Mouse (Mus musculus): Measurements from ENCODE around the gene Tbc1d17.
A peak's percentile ranks its signal among the peaks of the same experiment; 100 is the strongest.

Gene Tbc1d17

DNA sequence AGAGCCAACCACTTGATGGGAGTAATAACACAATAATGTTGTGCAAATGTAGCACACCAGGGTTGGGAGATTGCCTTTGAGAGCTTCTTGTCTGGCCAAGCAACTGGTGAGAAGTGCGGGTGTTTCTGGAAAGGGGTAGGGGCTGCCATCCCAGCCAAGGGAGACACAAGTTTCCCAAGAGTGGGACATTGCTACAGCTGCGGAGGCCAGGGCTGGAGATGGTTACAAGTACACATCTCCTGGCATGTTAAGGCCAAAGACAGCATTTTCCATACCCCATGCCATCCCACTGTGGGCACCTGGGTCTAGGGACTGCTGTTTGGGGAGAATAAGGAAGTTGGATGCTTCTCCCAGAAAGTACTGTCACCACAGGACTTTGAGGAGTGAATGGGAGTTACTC lies 4.2 kb upstream of the Tbc1d17 start:
- DNase-seq (ENCODE audit: inconsistent ontology term), result no peak

DNA sequence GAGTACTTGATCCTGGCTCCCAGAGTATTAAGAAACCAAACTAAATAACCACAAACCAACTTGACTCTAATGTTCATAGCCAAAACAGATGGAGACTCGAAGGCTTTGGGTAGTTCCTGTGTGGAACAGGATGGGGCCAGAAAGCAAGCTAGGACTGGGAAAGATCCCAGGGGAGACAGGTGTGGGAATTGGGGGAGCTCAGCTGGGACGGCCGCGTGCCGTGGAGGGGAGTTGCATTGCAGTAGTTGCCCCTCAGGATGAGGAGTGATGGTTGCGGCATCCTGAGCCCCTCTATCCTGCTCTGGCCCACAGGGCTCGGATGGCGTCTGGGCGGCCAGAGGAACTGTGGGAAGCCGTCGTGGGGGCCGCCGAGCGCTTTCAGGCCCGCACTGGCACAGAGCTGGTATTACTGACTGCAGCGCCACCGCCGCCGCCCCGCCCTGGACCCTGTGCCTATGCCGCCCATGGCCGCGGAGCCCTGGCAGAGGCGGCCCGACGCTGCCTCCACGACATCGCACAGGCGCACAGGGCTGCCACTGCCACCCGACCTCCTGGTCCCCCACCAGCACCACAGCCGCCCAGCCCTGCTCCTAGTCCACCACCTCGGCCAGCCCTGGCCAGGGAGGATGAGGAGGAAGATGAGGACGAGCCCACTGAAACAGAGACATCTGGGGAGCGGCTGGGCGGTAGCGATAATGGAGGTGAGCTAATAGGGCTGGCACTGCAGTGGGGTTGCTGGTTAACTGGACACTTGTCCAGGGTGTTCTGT lies 3.6 kb upstream of the Tbc1d17 start:
- DNase-seq (ENCODE audit: inconsistent ontology term), result no peak

DNA sequence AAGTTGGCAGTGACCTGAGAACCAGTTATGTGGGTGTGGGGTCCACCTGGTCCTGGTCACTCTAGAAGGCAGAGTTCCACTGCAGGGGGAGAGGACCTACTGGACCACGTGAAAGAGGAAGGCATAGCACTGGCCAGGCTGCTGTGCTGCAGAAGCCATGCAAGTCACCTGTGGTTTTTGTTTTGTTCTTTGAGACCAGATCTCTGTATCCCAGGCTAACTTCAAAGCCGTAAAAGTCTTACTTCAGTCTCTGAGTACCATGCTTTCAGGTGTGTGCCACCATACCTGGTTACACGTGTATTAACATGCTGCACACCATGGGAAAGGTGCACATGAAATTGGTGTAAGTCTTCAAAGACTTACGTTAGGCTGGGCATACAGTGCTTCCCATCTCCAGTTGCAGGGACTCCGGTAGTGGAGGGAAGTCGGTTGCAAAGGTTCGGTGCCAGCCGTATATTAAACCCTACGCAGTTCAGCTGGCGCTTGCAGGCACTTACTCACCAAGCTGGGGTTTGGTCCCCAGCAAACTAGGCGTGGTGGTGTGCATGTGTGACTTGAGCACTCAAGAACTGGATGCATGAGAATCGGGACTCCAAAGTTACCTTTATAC lies 2.9 kb upstream of the Tbc1d17 start:
- DNase-seq (ENCODE audit: inconsistent ontology term), result no peak

DNA sequence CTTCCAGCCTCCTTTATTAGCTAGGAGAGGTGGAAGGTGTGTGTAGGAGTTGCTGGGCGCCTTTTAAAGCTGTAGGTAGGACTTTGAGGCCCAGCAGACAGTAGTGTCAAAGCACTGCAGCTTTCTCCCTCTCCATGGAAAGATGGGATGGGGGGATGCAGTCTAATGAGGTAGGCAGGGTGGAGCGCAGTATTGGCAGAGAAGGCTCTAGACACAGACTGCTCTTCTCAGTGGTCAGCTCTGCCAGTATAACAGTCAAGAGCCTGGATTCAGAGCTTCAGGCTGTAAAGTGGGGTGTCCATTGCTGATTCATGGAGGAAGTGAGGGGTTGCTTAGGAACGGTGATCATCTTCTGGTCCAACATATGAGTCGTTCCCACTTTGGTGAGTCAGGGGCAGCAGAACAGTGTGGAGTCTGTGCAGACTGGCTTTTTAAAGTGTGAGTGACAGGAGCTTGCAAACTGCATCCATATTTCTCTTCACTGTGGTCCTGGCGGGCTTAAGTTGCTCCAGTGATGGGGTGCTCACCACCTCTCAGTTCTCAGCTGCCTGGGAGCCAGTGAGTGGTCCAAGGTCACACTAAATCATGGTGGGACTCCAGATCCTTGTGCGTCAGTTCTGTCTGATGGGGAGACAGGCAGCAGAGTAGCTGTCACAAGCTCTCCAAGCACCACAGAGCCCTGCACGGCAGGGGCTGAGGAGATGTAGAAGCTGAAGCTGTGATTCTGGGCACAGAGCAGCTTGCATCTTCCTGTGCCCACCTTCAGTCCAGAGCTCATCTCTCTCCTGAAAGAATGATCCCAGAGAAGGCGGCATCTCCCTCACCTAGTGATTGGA lies 2.1 kb upstream of the Tbc1d17 start:
- DNase-seq (ENCODE audit: inconsistent ontology term), result peak; percentile 42

DNA sequence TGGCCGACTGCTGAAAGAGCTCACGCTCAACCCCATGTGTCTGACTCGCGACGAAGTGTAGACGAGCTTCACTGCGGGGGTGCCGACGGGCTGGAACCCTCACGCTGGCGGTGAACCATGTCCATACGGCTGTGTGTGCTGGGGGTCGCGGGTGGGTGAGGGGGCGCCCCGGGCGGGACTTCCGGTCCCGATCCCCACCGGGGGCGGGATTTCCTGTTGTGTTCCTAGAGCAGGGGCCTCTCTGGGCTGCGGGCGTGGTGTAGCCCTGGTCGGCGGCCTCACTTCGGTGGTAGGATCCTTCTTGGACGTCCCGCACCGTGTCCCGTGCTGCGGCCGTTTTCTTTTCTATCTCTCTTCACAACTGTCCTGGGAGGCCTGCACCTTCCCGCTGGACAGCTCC lies 1.3 kb upstream of the Tbc1d17 start:
- DNase-seq (ENCODE audit: inconsistent ontology term), result peak; percentile 87

DNA sequence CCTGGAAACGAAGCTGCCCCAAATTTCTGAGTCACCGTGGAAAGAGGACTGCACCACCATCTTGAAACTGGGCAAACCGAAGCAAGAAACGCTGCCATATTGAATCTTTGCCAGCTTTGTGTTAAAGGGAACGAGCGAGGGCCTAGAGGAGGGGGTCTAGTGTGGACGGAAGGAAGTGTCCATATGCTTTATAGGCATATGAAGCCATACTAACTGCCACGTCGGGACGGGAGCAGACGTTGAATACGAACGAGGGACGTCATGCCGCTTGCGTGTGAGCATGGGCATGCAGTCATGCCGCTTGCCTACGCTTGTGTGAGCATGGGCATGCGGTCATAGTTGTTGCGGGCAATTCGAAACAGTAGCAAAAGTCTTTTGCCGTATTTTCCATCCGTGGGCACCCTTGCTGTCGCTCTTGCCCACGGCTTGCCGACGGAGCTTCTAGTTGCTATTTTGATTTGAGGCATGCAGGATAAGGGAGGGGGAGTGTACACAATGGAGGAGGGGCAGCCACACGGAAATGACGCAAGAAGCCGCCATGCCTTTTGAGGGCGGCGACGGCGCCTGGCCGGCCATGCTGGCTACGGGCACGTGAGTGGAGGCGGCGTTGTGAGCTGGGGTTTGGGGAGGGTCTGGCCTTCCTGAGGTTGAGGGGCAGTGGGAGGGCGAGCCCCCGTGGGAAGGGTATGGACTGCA lies 685 bp upstream of the Tbc1d17 start:
- DNase-seq (ENCODE audit: inconsistent ontology term), result peak; percentile 94

DNA sequence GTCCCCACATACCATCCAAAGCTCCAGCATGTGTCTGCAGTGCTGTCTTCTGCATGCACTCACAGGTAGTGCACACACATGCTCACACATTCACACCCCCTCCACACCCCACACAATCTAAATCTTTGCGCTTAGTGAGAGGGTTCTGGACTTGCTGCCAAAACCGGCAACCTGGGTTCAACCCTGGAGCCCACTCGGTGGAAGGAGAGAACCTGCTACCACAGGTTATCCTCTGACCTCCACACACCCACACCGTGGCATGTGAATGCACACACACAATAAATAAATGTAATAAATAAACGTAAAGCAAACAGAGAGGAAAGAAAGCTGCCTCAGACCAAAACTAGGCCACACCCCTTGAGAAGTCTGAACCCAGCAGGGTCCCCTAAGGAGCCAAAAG lies 1.1 kb downstream of the Tbc1d17 start:
- DNase-seq (ENCODE audit: inconsistent ontology term), result no peak

DNA sequence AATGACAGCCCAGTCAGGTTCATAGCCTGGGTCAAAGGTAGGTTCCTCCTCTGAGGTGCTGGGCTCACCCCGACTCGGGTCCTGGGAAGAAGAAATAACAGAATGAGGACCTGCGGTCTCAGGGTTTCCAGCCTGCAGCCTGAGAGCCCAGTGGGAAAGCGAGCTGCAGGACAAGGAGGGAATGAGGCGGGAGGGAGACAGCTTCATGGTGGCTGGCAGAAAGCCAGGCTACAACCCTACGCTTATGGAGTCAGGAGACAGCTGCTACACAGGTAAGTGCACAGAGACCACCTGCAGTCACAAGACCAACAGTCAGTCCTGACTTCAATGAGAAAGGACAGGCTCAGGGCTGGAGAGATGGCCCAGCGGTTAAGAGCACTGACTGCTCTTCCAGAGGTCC lies 2.1 kb downstream of the Tbc1d17 start:
- no peak for DNase-seq (ENCODE audit: inconsistent ontology term)

DNA sequence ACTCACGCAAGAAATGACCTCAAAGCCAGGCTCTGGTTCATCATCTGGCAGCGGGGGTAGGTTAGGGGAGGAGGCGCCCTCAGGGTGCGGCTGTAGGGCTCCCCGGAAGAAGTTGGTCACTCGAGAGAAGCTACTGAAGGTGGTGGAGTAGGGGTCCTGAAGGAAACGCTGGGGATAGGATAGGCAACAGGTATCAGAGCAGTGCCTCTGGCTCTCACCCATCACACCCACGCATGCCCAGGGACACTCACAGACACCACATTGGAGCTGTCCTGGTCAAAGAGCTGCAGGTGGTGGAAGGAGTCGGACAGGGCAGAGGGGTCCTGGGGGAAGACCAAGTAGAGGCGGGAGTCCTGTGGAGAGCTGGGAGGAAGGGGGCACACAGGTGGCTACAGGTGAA lies 3.9 kb downstream of the Tbc1d17 start:
- no peak for DNase-seq (ENCODE audit: inconsistent ontology term)

DNA sequence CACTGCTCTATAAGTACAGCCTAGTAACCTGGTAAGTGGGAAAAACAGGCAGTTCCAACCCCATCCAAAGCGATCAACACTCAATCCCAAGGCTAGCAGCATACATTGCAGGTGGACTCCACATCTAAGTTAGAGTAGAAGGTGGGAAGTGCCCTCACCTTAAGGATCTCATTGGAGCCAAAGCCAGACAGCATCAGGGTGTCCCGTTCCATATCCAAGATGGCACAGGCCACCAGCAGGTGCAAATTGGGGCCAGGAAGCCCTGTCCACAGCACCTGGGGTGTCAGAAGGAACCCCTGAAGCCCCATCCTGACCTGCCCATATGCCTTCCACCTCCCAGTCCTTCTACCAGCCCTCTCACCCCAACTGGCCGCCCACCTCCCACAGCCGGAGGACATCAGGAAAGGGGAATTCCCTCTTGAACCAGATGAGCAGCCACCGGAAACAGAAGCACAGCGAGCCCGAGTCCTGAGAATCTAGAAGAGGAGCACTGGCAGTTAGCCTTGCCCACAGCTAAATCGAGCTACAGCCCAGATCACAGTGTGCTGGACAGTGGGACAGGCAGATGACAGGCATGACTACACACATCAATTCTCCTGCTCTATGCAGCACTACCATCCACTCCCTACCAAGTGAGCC lies 6.9 kb downstream of the Tbc1d17 start:
- DNase-seq (ENCODE audit: inconsistent ontology term), result no peak

DNA sequence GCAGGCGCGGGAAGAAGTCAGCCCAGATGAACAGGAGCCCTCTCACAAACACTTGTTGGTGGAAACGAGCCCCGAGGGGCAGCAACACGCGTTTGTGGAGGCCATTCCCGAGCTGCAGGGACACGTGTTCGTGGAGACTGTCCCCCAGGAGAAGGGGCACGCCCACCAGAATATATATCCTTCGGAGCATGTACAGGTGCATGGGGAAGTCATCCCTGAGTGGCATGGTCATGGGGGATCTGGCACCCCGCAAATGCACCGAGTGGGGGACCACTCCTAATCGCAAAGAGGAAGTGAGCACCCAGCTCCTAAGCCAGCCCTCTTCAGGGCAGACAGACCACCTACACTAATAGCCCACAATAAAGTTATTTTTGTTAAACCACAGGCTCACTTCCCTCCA lies 8.5 kb downstream of the Tbc1d17 start:
- no peak for DNase-seq (ENCODE audit: inconsistent ontology term)

DNA sequence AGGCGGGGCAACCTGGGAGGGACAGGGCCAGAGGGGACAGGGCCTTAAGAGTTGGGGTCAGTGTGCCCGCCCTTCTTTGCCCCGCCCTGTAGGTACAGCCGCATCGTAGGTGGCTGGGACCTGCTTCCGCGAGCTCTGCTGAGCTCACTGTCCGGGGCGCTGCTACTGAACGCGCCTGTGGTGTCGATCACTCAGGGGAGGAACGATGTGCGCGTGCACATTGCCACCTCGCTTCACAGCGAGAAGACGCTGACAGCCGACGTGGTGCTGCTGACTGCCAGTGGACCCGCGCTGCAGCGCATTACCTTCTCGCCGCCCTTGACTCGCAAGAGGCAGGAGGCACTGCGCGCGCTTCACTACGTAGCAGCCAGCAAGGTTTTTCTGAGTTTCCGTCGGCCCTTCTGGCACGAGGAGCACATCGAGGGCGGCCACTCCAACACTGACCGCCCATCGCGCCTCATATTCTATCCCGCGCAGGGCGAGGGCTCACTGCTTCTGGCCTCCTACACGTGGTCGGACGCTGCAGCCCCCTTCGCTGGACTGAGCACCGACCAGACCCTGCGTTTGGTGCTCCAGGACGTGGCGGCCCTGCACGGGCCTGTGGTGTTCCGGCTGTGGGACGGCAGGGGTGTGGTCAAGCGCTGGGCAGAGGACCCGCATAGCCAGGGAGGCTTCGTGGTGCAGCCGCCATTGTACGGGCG lies 9.2 kb downstream of the Tbc1d17 start:
- no peak for DNase-seq (ENCODE audit: inconsistent ontology term)

DNA sequence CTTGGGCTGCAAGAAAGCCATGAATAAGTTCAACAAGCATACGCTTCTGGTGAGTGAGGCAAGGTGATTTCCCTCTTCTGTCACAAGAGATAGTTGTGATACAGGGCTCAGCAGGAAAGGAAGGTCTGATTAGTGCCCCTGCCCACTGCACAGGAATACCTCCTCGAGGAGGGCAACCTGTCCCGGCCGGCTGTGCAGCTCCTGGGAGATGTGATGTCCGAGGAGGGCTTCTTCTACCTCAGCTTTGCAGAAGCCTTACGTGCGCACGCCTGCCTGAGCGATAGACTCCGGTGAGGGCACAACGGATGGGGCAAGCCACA lies 9.7 kb downstream of the Tbc1d17 start:
- DNase-seq (ENCODE audit: inconsistent ontology term), result no peak

DNA sequence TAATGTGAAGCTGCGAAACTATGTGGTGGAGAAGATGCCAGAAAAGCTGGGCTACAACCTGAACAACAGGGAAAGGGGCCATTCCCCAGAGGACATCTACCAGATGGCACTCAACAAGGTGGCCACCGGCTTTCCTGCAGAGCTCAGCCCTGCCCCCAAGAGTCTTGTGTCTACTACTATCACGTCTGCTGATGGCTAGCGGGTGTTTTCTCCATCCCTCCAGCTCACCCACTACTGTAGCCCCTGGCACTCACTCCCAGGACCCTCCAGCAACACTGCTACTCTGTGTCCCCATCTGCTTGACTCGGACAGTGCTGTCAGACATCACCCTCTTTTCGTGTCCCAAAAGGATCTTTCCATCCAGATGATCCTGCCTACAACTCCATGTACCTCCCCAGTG lies 10.8 kb downstream of the Tbc1d17 start:
- no peak for DNase-seq (ENCODE audit: inconsistent ontology term)

DNA sequence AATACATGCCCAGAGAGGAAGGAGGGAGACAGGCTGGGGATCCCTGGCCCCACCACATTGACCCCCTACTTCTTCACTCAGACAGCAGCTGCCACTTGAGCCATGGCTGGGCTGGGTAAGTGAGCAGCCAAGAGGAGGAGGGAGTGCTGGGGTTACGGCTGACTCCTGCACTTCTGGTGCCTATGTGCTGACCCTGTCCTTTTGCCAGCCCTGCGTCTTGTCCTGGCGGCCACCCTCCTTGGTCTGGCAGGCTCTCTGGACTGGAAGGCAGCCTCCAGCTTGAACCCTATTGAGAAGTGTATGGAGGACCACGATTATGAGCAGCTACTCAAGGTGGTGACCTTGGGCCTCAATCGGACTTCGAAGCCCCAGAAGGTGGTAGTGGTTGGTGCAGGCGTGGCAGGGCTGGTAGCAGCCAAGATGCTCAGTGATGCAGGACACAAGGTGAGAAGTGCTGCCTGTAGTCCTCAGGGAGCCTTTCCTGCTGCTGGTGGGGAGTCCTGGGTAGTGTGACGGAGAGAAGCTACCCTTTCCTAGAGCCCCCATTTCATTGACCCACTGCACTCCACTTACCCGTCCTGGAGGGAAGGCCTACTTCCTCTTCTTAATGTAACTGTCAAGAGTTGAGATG lies 12.3 kb downstream of the Tbc1d17 start:
- no peak for DNase-seq (ENCODE audit: inconsistent ontology term)

DNA sequence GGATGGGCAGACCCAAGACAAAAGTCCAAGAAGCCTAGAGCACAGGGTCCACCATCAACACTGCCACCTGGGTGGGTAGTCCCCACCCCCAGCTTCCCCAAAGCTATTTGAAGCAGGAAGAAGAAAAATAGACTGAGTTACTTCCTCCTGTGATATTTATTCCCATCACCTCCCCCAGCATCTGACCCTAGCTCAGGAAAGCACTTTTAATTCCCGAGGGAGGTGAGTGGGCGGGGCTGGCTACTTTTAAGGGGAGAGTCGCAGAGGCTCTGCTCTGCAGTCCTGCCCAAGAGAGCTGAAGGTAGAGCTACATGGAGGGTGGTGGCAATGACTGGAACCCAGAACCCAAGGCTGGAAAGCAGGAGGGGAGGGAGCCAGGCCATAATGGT lies 12.9 kb downstream of the Tbc1d17 start:
- DNase-seq (ENCODE audit: inconsistent ontology term), result no peak

DNA sequence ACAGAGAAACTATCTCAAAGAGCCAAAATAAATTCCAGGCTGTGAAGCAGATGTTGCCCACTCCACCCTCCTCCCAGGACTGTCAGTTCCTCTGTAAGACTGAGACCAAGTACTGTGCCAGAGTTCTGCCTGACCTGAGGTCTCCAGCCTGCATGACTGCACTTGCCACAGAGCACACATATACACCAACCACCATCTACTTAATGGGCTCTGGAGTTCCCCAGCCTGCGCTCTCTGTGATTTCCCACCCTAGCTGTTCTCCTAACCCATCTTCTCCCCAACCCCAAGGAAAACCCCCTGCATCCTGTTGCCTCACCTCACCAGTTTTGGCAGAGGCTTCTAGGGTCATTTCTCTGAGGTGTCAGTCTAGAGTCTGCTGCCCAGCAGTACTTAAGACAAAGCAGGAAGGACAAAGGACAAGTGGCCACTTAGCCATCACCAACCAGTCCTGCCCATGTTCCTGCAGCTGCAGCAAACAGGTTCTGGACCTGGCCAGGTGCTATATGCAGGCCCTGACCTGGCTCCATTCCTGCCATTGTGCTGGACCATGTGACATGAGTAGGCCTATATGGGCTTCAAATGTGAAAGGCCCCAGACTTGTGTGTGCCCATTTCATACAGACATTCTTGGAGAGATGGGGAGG lies 13.4 kb downstream of the Tbc1d17 start:
- no peak for DNase-seq (ENCODE audit: inconsistent ontology term)

DNA sequence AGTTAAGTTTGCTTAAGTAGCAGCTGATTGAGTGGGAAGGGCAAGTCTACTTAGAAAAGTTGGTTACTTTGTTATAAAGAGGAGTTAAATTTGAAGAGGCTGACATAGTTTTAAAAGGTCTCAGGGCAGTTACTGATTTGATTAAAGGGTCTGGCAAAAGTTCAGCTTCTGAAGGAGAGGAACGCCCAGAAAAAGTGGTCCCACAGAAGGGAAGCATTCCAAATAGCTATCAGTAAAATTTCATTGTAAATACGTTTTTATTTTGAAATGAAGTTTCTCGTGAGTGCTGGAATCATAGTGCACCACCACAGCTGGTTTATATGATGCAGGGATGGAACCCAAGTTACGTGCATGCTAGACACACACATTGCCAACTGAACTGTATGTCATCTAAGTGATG lies 16.1 kb downstream of the Tbc1d17 start:
- no peak for DNase-seq (ENCODE audit: inconsistent ontology term)

DNA sequence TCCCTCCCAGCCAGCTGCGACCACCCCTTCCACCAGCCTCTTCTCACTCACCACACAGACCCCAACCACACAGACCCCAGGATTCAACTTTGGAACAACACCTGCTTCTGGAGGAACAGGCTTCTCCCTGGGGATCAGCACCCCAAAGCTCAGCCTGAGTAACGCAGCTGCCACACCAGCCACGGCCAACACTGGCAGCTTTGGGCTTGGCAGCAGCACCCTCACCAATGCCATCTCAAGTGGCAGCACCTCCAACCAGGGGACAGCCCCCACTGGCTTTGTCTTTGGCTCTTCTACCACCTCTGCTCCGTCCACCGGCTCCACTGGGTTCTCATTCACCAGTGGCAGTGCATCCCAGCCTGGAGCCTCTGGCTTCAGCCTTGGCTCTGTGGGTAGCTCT lies 20.2 kb downstream of the Tbc1d17 start:
- DNase-seq (ENCODE audit: inconsistent ontology term), result no peak

DNA sequence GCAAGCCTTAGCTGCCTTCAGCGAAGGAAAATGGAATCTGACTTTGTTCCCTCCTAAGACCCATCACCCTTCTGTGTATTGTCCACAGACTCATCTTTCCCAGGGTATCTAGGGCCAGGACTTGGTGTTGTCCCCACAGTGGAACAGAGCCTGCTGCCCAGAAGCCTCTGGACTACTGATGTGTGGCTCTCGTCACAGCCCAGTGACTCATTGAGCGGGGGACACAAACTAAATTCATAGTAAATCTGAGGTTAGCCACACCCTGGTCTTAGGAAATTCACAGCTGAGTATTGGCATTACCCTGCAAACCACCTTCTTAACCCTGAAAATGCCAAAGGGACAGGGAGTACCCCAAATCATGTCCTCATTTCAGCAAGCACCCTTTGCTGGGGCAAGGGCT lies 22.1 kb downstream of the Tbc1d17 start:
- no peak for DNase-seq (ENCODE audit: inconsistent ontology term)

Data from Muller cell, postnatal 12 days (primary cell).